Mouse (Mus musculus) gonadal fat pad, adult 2 months (tissue): ENCODE results near the gene Tspan14. TPM values are rescaled to one million over a fixed set of nuclear protein-coding genes. Genes with fewer than 3 reads are reported as not detected.

Source experiments
- DNase-seq: peaks from one replicate; pipeline ENCODE4 v3.0.0-alpha.2; 2012; ENCODE audit warnings: low read depth
- polyA plus RNA-seq: library from polyadenylated mRNA; depleted of rRNA; stranded (reverse); fragments of >200 nt; gene quantifications from 2 replicates; pipeline ENCODE4 v1.2.3, GENCODE M21; 2012

The Tspan14 gene
- polyA plus RNA-seq, 1 experiment, result 100 TPM

DNA sequence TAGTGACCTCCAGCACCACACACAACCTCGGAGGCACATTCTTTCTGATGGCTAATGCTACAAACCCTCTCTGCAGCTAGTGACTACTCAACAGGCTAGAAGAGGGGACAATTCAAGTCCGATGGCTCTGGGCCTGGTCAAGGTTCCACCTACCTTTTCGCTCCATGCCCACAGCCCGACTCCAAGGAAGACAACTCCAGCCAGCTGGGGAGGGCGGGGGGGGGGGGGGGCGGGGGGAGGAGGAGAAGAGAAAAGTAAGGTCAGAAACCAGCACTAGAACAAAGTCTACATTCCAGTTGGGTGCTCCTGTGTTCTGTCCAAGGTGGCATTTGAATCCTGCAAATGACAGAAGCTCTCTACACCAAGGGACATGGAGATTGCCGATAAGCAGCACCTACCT lies 48.1 kb downstream of the Tspan14 start:
- DNase-seq, result no peak

DNA sequence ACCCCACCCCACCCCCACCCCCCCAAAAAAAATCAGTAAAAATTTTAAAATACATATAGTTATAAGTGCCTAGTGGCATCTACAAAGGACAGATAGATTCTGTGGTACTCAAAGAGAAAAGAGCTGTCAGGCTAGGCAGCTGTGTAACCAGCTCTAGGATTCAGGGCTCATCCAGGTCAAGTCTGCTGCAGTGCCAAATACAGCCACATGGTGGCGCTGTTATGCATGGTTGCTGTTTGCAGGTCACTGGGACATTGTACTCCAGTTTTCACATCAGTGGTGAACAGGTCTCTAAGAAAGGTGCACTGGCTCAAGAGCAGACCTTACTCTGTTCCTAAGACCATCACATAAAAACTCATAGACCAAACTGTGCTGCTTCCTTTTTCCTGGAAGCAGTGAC lies 49.0 kb downstream of the Tspan14 start:
- no peak for DNase-seq

DNA sequence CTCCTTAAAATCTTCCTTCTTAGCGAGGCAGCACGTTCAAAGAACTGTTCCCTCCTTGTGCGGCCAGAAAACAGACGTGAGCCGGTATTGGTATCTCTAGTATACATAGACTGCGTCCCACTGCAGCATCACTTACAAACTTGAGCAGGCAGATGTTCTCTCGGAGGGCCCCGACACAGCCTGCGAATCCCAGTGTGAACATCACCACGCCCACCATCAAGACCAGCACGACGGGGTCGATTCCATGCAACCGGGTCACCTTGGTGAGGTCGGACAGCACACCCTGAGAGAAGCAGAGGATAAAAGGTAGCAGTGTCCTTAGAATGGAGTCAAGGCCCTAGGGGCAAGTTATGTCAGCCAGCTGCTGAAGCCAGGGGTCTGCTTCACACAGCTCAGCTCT lies 49.9 kb downstream of the Tspan14 start:
- no peak for DNase-seq

DNA sequence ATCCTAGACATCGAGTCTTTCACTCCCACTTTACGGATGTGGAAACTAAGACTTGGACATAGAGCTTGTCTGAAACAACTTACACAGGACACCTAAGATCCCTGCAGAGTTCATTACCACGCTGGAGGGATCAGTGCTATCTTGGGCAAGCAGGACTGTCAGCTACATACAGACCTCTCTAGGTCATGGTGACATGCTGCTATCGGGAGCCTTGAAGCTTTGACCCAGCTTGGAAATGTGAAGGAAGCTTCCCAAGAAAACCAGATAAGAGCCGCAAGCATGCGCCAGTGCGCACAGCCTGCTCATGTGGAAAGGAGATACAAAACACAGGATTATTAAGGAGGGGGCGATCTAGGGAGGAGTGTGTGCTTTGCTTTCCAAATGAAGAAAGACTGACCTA lies 50.8 kb downstream of the Tspan14 start:
- DNase-seq, result no peak

DNA sequence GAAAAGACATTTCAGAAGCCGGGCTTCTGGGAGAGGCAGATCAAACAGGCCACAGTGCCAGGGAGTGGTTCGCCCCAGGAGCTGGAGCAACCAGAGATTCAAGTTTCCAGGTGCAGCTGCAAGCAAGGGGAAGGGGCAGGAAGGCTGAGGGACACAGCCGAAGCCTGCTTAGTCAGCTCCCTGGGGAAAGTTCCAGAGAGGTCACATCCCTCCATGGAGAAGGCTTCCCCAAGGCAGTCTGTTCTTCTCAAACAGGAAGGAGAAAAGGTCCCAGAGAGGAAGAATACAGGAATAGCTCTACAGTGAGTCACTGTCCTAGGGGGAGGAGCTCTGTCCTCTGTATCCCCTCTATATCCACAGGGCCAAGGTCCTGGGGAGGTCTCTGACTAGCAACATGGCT lies 51.9 kb downstream of the Tspan14 start:
- no peak for DNase-seq

DNA sequence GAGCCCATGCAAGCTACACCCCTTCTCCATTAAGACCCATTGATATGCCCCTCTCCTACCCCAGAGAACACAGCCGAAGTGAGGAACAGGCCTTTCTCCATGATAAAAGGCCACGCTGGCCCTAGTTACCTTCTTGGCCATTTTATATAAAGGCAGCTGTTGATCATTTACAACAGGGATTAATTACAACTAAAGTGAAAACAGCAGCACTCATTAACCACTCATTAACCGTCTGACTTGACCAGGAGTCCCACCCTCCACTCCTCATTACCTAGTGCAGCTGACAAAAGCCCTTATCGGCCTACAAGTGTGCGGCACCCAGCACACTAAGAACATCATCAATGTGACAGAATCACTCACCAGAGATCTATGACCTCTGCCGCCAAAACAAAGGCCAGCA lies 52.9 kb downstream of the Tspan14 start:
- DNase-seq, result no peak

DNA sequence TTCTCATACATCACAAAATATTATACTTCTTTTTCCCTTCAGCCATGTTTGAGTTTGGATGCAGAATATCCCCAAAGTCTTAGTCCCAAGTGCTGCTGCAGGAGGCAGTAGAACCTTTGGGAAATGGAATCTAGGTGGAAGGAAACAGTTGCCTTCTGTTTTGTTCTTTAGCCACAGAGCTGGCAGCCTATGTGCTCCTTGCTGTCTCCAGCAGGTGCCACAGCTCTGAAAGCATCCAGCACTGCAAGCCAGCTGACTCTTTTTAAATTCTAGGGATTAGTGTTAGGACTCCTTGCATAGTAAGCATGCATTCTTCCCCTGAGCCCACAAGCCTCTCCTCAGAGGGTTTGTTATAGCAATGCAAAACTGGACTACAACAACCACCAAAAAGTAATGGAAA lies 55.1 kb downstream of the Tspan14 start:
- no peak for DNase-seq

DNA sequence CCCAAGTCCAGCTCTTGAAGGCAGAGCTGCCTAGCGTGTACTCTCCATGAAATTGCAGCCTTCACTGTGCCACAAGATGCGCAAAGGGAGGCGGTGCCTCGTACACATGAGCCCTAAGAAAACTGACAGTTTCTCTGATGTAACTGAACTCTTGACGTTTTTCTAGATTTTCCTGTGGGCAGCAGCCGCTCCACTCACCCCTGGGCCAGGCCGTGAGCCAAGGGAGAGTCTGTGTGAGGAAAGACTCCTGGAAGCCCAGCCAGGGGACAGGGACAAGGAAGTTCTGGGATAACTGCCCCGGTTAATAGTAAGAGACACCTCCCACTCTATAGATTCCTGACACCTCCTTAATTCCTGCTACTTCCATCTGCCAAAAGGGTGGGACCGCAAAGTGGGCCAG lies 57.8 kb downstream of the Tspan14 start:
- no peak for DNase-seq

DNA sequence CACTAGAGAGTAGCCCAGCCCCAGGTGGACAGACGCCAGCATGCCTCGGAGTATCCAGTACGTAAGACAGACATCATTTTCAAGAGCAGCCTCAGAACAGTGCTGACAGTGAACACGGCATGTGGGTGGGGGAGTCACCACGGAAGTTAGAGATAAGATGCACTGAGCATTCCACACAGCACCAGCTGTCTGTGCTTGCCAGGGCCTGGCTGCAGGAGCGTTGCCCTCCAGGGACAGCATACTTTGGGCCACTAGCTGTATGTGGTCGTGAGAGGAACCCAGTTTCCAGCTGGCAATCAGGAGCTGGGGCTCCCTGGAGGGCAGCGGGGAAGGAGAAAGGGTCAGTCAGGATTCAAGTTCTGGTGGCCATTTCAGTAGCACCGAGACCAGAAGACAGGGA lies 59.8 kb downstream of the Tspan14 start:
- no peak for DNase-seq

DNA sequence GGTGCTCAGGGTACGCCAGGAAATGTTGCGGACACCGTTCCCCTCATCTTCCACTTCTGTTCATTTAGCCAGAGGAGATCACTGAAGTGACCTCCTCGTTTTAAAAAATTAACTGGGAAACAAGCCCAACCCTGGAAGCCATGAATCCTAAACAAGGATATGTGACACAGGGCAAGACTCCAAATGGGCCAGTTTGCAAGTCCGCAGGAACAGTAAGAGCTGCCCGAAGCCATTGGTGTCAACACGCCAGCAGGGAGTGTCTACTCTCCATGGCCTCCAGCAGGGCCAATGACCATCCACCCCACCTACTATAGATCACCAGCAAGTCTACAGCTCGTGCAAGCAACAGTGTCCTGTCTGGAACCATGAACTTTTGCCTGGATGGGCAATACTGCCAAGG lies 60.8 kb downstream of the Tspan14 start:
- DNase-seq, result no peak

DNA sequence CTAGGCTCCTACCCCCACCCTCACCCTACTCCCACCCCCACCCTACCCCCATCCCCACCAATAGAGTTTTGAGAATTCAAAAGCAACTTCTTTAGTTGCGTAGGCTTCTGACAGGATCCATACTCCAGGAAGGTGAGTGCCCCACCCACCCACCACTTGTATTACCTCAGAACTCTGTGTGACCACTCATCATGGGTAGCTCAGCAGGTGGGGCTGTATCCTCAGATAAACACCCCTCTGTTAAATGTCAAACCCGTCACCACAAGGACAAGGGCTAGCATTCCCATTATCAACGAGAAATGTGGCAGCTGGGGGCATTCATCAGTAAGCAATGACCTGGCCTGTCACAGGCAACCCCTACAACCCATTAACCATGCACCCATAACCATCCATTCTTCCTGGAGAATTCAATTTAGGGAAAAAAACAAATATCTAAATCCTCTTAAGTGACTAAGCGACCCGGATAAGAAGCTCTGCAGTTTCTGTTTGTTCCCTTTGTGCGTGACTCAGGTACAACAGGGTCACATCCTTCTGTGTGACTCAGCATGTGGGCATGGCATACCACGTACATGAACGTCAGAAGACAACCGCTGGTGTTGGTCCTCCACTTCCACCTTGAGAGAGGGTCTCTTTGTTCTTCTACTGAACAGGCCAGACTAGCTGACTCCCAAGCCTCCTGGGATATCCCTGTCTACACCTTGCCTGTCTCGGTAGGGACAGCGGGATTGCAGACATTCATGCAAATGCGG lies 64.1 kb downstream of the Tspan14 start:
- no peak for DNase-seq

DNA sequence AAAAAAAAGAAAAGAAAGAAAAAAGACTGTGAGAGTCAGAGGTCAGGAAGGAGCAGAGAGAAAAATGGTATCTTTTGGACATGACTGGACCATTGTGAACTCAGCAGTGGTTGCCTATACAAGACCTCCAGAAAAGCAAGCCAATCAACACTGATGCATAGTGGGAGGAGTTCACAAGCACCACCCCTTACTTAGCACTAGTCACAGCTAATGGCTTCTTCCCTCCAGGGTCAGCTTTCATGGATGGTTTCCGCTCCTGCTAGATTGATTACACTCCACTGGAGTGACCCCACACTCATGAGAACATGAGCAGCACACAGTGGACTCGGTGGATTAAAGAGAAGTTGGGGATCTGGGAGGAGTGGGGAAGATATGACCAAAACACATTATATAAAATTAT lies 66.3 kb downstream of the Tspan14 start:
- DNase-seq, result no peak

DNA sequence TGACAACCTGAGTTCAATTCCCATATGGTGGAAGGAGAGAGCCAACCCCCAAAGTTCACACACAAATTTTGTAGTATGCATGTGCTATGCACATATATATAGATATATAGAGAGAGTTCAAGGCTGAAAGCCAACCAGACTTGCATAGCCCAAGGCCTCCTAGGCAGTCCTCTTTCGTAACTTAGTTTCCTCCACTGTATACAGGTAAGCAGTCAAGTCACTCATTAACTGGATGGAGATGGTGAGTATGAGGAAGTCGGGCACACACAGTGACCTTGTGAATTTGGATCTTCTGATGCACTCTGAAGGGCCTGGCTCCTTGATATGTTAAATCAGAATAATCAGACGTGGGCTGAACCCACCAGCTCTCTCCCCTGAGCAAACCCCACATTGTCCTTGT lies 68.7 kb downstream of the Tspan14 start:
- no peak for DNase-seq

DNA sequence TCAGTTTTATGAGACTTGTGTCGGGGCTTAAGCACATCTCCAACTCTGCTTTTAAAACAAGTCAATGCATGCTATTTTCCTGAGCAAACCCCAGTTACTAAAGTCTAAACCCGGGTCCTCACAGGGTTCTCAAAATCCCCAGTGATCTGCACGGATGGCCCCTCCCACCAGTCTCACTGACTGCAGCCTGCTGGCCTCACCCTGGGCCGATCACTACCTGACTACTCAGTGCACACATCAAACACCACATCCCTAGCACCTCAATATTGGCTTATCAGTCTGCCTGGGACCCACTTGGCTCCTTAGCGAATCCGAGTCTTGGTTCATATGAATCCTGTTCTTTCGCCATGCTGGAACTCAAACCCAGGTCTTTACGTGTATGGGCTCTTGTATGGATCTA lies 70.9 kb downstream of the Tspan14 start:
- no peak for DNase-seq

DNA sequence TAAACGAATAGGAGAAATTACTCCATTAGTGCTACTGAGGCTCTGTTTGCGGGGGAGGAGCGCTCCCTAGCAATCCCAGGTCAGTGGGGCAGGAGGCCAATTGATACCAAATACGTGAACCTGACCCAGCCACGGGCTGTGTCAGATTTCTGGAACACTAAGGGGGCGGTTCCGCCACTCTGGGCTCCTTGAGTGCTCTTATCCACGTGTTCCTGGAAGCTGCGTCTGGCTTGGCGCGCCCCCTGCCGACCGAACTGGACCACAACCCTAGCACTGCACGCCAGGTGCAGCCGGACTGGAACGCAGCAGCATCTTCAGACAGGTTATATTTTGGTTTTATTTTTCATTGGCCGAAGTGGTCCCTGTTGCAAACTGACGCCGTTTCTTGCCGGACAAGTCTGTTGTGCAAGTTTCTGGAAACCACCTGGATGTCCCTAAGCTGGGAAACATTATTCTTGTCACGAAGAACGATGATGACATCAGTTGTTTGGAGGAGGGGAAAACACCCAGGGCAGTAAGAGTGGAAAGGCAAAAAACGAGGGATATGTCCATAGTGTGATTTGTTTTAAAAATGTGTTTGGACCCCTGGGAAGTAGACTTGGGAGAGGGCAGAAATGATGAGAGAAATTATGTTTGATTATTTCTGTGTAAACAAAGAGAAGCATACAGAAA lies 71.9 kb downstream of the Tspan14 start:
- no peak for DNase-seq

DNA sequence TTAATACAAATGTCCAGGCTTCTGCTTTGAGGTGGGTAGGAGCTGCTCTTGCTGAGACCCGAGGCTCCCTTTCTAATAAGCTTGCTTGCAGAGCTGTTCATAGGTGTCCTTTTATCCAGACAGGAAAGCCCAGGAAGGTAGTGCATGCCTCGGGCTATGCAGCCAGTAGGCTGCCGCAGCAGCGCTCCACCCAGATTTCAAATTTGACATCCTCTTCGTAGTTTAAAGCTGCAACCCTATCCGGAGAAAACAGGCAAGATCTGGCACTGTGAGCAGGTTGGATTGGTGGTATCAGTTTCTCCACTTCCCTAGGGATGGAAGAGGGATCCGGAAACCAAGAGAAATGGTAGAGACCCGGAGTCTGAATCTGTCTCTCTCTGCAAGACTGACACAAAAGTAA lies 72.7 kb downstream of the Tspan14 start:
- no peak for DNase-seq

DNA sequence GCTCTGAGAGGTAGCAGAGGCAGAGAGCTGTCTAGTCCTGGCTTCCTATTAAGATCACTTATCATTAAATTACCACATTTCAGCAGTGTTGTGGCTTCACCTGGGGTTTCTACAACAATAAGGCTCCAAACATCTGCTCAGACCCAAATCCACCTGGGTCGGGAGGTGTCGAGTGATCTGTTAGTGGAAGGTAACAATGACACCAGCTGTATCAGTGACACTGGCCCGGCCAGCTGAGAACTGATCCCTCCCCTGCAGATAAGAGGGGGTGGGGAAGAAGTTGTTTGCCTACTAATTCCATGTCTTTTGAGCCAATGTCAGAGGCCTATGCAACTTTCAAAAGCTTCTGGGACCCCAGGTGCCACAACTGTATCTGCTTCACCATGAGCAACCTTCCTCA lies 73.4 kb downstream of the Tspan14 start, which contains the start of gene Sh2d4b:
Gene Sh2d4b, minus strand, starts transcription at position 71 of the 400 bp plus-strand sequence.
- no peak for DNase-seq

DNA sequence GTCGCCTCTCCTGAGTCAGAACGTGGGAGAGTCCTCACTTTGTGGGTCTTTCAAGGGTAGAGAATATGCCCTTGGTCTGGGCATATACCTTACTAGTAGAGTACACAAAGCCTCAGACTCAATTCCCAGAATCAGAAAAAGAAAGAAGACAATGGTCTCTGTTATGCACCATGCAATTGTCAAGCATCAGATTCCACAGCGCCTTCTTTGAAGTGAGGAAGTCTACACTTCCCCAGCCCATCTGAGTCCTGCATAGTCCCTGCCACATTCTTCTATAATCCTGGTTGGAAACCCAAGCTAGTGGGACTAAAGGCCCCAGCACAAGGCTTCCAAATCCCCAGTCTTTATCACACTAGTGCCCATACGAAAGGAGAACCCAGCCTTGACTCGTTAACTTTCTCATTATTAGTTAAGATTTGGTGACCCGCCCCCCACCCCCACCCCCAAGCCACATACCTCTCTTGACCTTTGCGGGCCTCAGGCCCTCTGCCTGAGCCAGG lies 74.2 kb downstream of the Tspan14 start:
- DNase-seq, result no peak

DNA sequence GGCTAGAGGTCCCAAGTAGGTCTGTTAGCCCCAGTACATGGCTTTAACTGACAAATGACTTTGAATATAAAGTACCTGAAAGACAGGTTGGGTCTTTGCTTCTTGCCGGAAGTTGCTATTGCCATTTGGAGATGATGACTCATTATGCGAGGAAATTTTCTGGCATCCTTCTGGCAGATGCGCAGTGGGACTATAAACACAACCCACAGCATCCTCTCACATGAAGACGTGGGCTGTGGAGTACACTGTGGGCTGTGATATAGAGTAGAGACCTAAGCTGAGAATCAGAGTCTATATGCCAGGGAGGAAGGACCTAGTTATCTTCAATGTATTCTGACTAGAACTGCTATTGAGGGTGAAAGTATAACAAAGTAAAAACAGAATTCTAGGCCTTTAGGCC lies 75.1 kb downstream of the Tspan14 start:
- DNase-seq, result no peak

DNA sequence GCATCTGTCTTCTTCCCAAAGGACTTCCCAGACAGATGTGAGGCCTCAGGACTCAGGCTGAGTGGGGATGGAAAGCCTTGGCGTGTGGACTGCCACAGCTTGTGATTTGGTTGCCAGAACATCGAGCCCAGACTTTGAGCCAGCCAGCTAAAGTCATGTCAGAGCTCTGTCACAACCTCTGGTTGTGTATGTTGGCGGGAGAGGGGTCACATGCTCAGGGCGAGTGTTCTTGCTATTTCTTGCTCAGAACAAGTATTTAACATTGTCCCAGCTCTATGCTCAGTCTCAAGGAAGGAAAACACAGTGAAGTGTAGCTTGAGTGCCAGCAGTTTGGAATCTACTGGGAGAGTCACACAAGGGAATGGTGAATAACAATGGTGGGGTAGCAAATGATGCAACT lies 76.9 kb downstream of the Tspan14 start:
- DNase-seq, result no peak

DNA sequence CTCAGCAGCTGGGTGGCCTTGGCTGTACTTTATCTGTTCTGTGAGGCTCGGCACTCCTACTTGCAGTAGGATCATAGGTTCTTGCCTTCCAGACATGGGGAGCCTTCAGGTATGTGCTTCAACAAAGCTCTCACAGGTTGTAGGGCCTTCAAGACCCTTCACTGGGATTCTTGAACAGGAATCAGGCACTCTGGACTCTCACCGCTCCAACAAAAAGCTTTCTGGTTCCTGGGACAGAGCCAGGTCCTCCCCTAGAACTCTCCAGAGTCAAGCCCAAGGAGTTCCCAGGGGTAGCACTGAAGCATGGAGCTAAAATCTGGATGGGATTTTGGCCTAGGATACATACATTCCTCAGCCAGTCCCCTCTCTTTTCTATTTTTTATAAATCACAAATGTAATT lies 77.4 kb downstream of the Tspan14 start:
- no peak for DNase-seq

DNA sequence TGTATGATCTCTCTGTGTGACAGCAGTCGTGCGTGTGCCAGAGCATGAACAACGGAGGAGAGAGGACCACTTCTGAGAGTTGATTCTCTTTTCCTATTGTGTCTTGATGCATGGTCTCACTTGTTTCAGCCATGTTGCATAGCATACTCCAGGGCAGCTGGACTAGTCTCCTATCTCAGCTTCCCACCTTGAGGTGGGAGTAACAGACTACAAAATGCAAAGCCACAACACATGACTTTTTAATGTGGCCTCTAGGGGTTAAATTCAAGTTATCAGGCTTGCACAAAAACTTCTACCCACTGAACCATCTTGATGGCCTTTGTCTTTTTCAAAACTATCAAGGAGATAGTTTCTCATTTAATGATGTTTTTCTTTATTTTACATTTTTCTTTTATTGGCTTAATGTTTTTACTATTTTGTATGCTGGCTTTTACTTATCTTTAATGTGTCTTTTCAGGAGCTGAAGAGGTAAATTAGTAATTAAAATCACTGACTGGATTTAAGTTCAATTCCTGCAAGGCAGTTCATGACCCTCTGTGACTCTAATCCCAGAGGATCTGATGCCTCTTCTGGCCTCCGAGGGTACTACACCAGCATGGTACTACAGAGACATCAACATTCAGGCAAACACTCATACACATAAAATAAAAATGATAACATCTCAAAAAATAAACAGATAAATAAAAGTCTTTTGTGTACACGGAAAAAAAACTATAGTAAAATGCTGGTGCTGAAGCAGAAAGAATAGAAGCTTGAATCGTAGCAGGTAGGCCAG lies 80.0 kb downstream of the Tspan14 start:
- DNase-seq, result no peak

DNA sequence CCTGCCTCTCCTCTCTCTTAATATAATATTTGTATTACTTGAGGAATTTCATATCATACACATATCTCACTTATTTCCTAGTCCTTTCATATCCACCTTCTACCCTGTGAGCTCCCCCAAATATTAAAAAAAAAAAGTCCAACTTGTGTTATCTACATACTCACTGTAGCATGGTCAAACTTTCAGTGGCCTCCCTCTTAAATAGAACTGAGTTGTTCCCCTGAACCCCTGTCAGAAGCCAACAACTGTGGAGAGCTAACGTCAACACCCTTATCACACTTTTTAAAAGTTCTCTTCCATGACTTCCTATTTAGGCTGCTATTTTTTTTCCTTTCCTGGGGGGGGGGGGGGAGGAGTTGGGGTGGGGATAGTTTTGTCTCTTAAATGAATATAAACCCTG lies 80.9 kb downstream of the Tspan14 start:
- DNase-seq, result no peak
